Mouse (Mus musculus) CH12.LX (cell line): ENCODE results near the gene Entr1. TPM values are rescaled to one million over a fixed set of nuclear protein-coding genes. Genes with fewer than 3 reads are reported as not detected.

ENCODE experiments used
- DNase-seq: peaks from one replicate; pipeline ENCODE4 v3.0.0-alpha.2; 2013; ENCODE audit errors: extremely low read depth
- H3K27ac ChIP-seq: 2 replicates; pipeline ENCODE4 v1.5.1; 2012; ENCODE audit warnings: low read depth, mild to moderate bottlenecking, control low read depth, moderate library complexity; ENCODE audit not compliant: insufficient read depth
- H3K27me3 ChIP-seq: replicated peaks from 2 replicates; pipeline ENCODE3; 2012; ENCODE audit warnings: inconsistent platforms
- H3K36me3 ChIP-seq, 2 experiments: replicated peaks in 1 of 2; 2 replicates each; pipeline versions ENCODE3 to v1.6.1; 2012; ENCODE audit warnings: inconsistent platforms in 1 of 2, low read length in 1 of 2, mild to moderate bottlenecking in 1 of 2, mixed read lengths in 1 of 2, moderate library complexity in 1 of 2; ENCODE audit not compliant: control insufficient read depth in 1 of 2, insufficient read depth in 1 of 2
- H3K4me1 ChIP-seq, 2 experiments: 2 replicates each; pipeline ENCODE4 v1.6.1; 2012; ENCODE audit warnings: inconsistent platforms in 1 of 2, moderate library complexity in 1 of 2; ENCODE audit not compliant: insufficient read depth in 2 of 2, control insufficient read depth in 1 of 2
- H3K4me2 ChIP-seq: 2 replicates; pipeline ENCODE4 v1.6.1; 2012; ENCODE audit warnings: low read depth, mild to moderate bottlenecking, control low read depth; ENCODE audit not compliant: poor library complexity, insufficient read depth, severe bottlenecking
- H3K4me3 ChIP-seq, 3 experiments: fragments of 150-350 bp in 1 of 3; sonication (generic) in 1 of 3; replicated peaks in 1 of 3; 2 replicates each; pipeline versions ENCODE3 to v1.5.1; 2011 to 2012; ENCODE audit warnings: low read depth in 2 of 3, low read length in 2 of 3, mild to moderate bottlenecking in 2 of 3, moderate library complexity in 2 of 3, control low read depth in 1 of 3, improper control_type of control experiment in 1 of 3, inconsistent platforms in 1 of 3, mixed read lengths in 1 of 3; ENCODE audit not compliant: poor library complexity in 1 of 3
- H3K79me2 ChIP-seq: replicated peaks from 2 replicates; pipeline ENCODE4 v1.6.1; 2012; ENCODE audit warnings: mild to moderate bottlenecking, moderate library complexity; ENCODE audit not compliant: control insufficient read depth, poor library complexity, insufficient read depth, severe bottlenecking; ENCODE audit errors: extremely low read depth
- H3K9ac ChIP-seq: 2 replicates; pipeline ENCODE4 v1.6.1; 2012; ENCODE audit warnings: low read depth, mild to moderate bottlenecking, control low read depth, moderate library complexity; ENCODE audit not compliant: insufficient read depth
- H3K9me3 ChIP-seq: replicated peaks from 2 replicates; pipeline ENCODE3; 2012; ENCODE audit warnings: low read length, inconsistent platforms, mixed read lengths
- CHD2 ChIP-seq: IDR thresholded peaks from 2 replicates; pipeline ENCODE4 v1.6.1; 2011; ENCODE audit warnings: low read length, improper control_type of control experiment
- E2F4 ChIP-seq: IDR thresholded peaks from 2 replicates; pipeline ENCODE4 v1.6.1; 2011; ENCODE audit warnings: low read depth, low read length, improper control_type of control experiment; ENCODE audit not compliant: insufficient replicate concordance
- GABPA ChIP-seq: IDR thresholded peaks from 2 replicates; pipeline ENCODE4 v1.6.1; 2012; ENCODE audit warnings: low read depth, low read length, improper control_type of control experiment, inconsistent platforms; ENCODE audit not compliant: insufficient replicate concordance
- JUND ChIP-seq: conservative IDR thresholded peaks from 2 replicates; pipeline ENCODE4 v1.6.1; 2011; ENCODE audit warnings: low read depth, low read length, improper control_type of control experiment
- KAT2A ChIP-seq: IDR thresholded peaks from 2 replicates; pipeline ENCODE4 v1.6.1; 2012; ENCODE audit warnings: low read length, improper control_type of control experiment, inconsistent platforms; ENCODE audit not compliant: insufficient replicate concordance
- MAFK ChIP-seq: IDR thresholded peaks from 2 replicates; pipeline ENCODE4 v1.6.1; 2011; ENCODE audit warnings: low read length, improper control_type of control experiment; ENCODE audit not compliant: insufficient replicate concordance
- MEF2A ChIP-seq: IDR thresholded peaks from 2 replicates; pipeline ENCODE4 v1.6.1; 2014; ENCODE audit warnings: low read depth, mild to moderate bottlenecking, inconsistent platforms, low read length, improper control_type of control experiment, borderline replicate concordance
- POLR2AphosphoS2 ChIP-seq: IDR thresholded peaks from 2 replicates; pipeline ENCODE4 v1.6.1; 2011; ENCODE audit warnings: low read depth, low read length, improper control_type of control experiment
- RAD21 ChIP-seq: IDR thresholded peaks from 2 replicates; pipeline ENCODE4 v1.6.1; 2011; ENCODE audit warnings: low read depth, mild to moderate bottlenecking, low read length, improper control_type of control experiment, moderate library complexity
- SIN3A ChIP-seq: IDR thresholded peaks from 2 replicates; pipeline ENCODE4 v1.6.1; 2012; ENCODE audit warnings: low read length, improper control_type of control experiment, inconsistent platforms
- SMC3 ChIP-seq: IDR thresholded peaks from 2 replicates; pipeline ENCODE4 v1.6.1; 2011; ENCODE audit warnings: low read depth, low read length, improper control_type of control experiment
- UBTF ChIP-seq: IDR thresholded peaks from 2 replicates; pipeline ENCODE4 v1.6.1; 2012; ENCODE audit warnings: low read depth, mild to moderate bottlenecking, inconsistent platforms, low read length, improper control_type of control experiment, moderate library complexity
- USF1 ChIP-seq: IDR thresholded peaks from 2 replicates; pipeline ENCODE4 v1.6.1; 2014; ENCODE audit warnings: low read depth, mild to moderate bottlenecking, inconsistent platforms, low read length, improper control_type of control experiment
- USF2 ChIP-seq: conservative IDR thresholded peaks from 2 replicates; pipeline ENCODE4 v1.6.1; 2011; ENCODE audit warnings: low read depth, low read length, improper control_type of control experiment
- ZNF384 ChIP-seq: IDR thresholded peaks from 2 replicates; pipeline ENCODE4 v1.6.1; 2012; ENCODE audit warnings: low read depth, low read length, improper control_type of control experiment, inconsistent platforms
- dilution Hi-C: fragments of 300-500 bp; cut with MboI; formaldehyde crosslinking; loops from 2 replicates; pipeline ENCODE4 v1.14.3; 2020; ENCODE audit warnings: low sequenced_read_pairs; ENCODE audit not compliant: extremely low pct_unique_long_range_greater_than_20kb, extremely low pct_ligation_motif_present
- in situ Hi-C: fragments of 300-500 bp; cut with MboI; formaldehyde crosslinking; loops from 3 replicates; pipeline ENCODE4 v1.14.3; 2019; ENCODE audit warnings: low sequenced_read_pairs, low pct_ligation_motif_present, low pct_unique_long_range_greater_than_20kb, mixed read lengths
- polyA plus RNA-seq: library from polyadenylated mRNA; unstranded; fragments of >175 nt; gene quantifications from 2 replicates; pipeline ENCODE4 v1.2.1, GENCODE M21; 2012; ENCODE audit warnings: low read depth; ENCODE audit not compliant: insufficient read length
- total RNA-seq, 2 experiments: library from RNA; depleted of rRNA; stranded (reverse); fragments of 300-350 nt in 1 of 2; fragments of >200 nt in 1 of 2; gene quantifications; 2 replicates each; pipeline ENCODE4 v1.2.3; 2012 to 2014

Gene Entr1
- total and polyA plus RNA-seq, 3 experiments, result 41.9 to 62.3 (median 57.3) TPM

DNA sequence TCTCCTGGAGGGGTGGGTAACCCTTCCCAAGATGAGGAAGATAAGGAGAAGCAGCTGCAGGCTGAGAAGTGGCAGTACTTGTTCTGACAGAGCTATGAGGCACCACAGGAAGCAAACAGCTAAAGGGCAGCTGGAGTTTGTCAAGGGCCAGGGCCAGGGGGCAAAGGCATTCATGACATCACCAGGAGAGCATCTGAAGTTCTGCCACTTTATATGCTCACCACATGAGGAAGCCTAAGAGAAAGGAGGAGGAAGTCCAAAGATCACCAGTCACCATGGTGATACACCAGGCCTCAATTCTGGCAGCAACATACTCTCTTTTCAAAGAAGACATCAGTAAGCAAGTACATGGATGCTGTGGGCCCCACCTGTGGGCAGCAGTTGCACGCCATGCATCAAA, 34.0 kb upstream of the Entr1 start:
- Histone ChIP-seq H3K9me3 (no peaks in the 10 kb centered on the region), H3K36me3 (peaks cover 76 to 94% of the 10 kb centered on the region in 2 experiments), H3K4me2 (no peak overlapping the region), H3K27me3 (no peaks in the 10 kb centered on the region), H3K4me1 (no peaks in the 10 kb centered on the region), H3K4me3 (no peak overlapping the region), H3K27ac (no peak overlapping the region), H3K79me2 (no peaks in the 10 kb centered on the region), H3K9ac (no peak overlapping the region)
- in situ Hi-C loops (no loop called here), dilution Hi-C loops (no loop called here)
- no peak for DNase-seq
- TF ChIP-seq CHD2, result no peak
- no peak for TF ChIP-seq ZNF384
- no peak for TF ChIP-seq USF2

DNA sequence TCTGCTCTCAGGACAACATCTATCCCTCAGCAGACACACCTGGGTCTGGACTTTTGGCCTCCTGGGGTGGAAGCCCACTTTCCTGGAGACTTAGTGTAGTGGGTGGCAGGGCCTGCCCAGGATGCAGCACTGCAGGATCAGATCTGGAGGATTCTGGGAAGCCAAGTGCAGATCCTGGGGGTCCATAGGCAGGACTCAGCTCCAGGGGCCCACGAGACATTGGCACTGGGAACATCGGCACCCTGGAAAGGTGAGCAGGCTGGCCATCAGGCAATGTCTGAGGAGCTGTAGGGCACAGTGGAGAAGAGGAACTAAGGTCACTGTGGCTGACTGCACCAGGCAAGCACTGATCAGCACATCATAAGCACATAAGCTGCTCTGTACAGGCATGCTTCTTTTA, 32.9 kb upstream of the Entr1 start:
- Histone ChIP-seq H3K36me3 (peaks cover 80 to 96% of the 10 kb centered on the region in 2 experiments), H3K4me2 (no peak overlapping the region), H3K4me3 (no peak overlapping the region), H3K79me2 (no peaks in the 10 kb centered on the region), H3K27ac (no peak overlapping the region), H3K27me3 (no peaks in the 10 kb centered on the region), H3K9me3 (no peaks in the 10 kb centered on the region), H3K9ac (no peak overlapping the region), H3K4me1 (no peaks in the 10 kb centered on the region)
- TF ChIP-seq RAD21, result no peak
- no peak for TF ChIP-seq USF2
- no peak for TF ChIP-seq ZNF384
- TF ChIP-seq JUND, result no peak
- no peak for TF ChIP-seq E2F4
- dilution Hi-C loops, result no loop called here
- in situ Hi-C loops, result no loop called here
- DNase-seq, result no peak

DNA sequence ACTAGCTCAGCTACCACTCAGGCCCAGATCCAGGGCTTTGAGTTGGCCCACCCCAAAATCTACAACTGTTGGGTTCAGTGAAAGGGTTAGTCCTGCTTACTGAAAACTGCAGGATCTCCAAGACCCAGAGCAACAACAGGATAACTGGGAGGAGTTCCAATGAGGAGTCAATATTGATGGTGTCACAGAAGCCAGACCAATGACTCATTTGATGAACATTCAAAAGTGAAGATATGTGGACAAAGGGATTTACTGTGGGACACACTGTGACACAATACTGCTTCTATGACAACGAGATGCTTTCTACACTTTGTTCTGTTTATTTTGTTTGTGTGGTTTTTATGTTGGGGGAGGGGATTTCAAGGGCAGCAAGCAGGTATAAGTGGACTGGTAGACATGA, 29.0 kb upstream of the Entr1 start:
- in situ Hi-C loops, result no loop called here

More for the DNA sequence above, 29.0 kb upstream of the Entr1 start:
- H3K9me3 ChIP-seq, result no peaks in the 10 kb centered on the region
- H3K27me3 ChIP-seq, result no peaks in the 10 kb centered on the region
- DNase-seq, result no peak
- peaks cover 79 to 97% of the 10 kb centered on the region in 2 experiments for H3K36me3 ChIP-seq
- H3K4me2 ChIP-seq, result no peak overlapping the region
- H3K79me2 ChIP-seq, result no peaks in the 10 kb centered on the region
- no peak overlapping the region for H3K4me3 ChIP-seq
- H3K4me1 ChIP-seq, result no peaks in the 10 kb centered on the region
- TF ChIP-seq POLR2AphosphoS2 (no peak), MEF2A (no peak), MAFK (no peak), E2F4 (no peak), UBTF (no peak), USF1 (no peak), SMC3 (no peak), KAT2A (no peak), SIN3A (no peak), GABPA (no peak)
- dilution Hi-C loops, result no loop called here
- H3K27ac ChIP-seq, result no peak overlapping the region
- H3K9ac ChIP-seq, result no peak overlapping the region
